Mouse (Mus musculus): ENCODE results near the gene Gm20388. TPM values are rescaled to one million over a fixed set of nuclear protein-coding genes. Genes with fewer than 3 reads are reported as not detected.

The Gm20388 gene
- polyA plus RNA-seq, 1 experiment from 2014 or later = not detected

DNA sequence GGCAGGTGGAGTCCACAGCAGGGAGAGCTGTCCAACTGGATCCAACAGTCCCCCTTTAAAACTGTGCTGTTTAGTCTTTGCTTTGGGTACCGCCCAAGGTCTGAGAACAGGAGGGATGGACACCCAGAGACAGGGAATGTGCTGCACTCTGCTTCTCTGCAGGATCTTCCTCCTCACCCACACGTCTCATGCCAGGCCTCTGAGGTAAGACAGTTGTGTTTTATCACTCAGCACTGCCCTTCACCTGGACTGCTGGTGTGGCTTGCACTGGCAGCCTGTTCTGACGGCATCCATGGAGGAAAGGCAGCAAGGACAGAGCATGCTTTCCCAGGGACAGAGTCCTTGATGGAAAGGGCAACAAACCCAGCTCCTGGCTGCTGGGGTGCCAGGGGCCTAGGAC lies 2991.9 kb downstream of the Gm20388 start:
- Histone ChIP-seq H3K4me3 (no peak overlapping the region), H3K27me3 (no peaks in the 10 kb centered on the region), H3K9me3 (no peaks in the 10 kb centered on the region), H3K27ac (no peak overlapping the region), H3K36me3 (peaks cover 40% of the 10 kb centered on the region), H3K4me2 (no peak overlapping the region), H3K9ac (no peak overlapping the region), H3K4me1 (peaks cover 7% of the 10 kb centered on the region; the same call in 1 of the 2 replicates)
- no peak for ATAC-seq (ENCODE audit: insufficient number of reproducible peaks, insufficient read depth, low FRiP score, low TSS enrichment, low read depth)
- 89% methylated on average over 3 of the region's 3 CpGs for WGBS

DNA sequence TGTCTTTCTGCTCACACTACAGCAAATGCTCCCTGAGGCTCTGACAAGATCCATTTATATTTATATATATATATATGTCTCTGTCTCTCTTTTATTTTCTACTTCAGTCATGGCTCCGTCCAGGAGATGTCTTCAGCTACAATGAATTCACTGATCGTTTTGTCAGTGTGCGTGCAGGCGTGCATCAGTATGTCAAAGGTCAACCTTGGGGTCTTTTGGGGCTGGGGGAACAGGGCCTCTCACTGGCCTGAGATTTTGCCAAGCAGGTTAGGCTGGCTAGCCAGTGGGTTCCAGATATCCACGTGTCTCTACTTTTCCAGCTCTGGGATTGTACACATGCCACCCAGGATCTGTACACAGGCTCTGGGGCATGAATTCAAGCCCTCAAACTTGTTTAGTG lies 2992.4 kb downstream of the Gm20388 start:
- H3K9ac ChIP-seq = no peak overlapping the region
- peaks cover 7% of the 10 kb centered on the region; the same call in 1 of the 2 replicates for H3K4me1 ChIP-seq
- 65% methylated on average over 5 of the region's 5 CpGs for WGBS
- H3K4me3 ChIP-seq = no peak overlapping the region
- ATAC-seq (ENCODE audit: insufficient number of reproducible peaks, insufficient read depth, low FRiP score, low TSS enrichment, low read depth) = no peak
- H3K9me3 ChIP-seq = no peaks in the 10 kb centered on the region
- H3K4me2 ChIP-seq = no peak overlapping the region
- no peak overlapping the region for H3K27ac ChIP-seq
- no peaks in the 10 kb centered on the region for H3K27me3 ChIP-seq
- H3K36me3 ChIP-seq = peaks cover 40% of the 10 kb centered on the region

DNA sequence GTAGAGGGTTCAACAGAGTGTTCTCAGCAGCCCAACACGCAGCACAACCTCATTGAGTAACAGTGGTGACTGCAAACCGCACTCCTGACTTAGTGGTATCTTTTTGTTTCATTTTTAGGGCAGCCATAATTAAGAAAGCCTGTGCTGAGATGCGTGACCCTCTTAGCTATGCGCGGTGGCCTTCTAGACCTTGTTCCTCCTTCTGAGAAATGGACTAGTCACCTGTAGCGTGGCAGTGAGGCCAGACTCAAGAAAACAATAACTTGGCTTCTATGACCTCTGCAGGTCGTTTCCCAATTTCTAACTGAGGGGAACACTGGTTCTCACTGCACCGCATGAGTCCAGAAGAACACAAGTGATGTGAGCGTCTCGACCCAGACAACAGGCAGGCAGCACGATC lies 2993.9 kb downstream of the Gm20388 start:
- H3K4me3 ChIP-seq = no peak overlapping the region
- peaks cover 30% of the 10 kb centered on the region for H3K36me3 ChIP-seq
- H3K27ac ChIP-seq = no peak overlapping the region
- 89% methylated on average over 11 of the region's 11 CpGs for WGBS
- ATAC-seq (ENCODE audit: insufficient number of reproducible peaks, insufficient read depth, low FRiP score, low TSS enrichment, low read depth) = no peak
- no peaks in the 10 kb centered on the region for H3K27me3 ChIP-seq
- H3K4me1 ChIP-seq = peaks cover 7% of the 10 kb centered on the region; the same call in 1 of the 2 replicates
- no peaks in the 10 kb centered on the region for H3K9me3 ChIP-seq
- no peak overlapping the region for H3K4me2 ChIP-seq
- no peak overlapping the region for H3K9ac ChIP-seq

DNA sequence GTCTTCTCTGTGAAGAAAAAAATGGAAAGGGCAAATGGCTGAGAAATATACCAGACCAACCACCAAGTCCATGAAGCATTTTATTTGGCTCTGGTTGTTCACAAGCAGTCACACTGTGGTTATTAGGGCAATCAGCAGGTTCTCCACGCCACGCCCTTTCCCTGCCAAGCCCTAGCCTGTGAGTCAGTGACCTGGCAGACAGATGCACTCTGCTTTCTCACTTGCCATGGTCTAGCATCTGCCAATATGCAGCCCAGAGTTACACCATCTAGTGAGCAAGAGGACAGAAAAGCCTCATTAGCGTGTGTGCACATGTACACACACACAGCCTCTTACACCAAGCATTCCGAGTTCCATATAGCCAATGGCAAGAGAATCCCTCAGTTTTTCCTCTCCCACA lies 2994.7 kb downstream of the Gm20388 start:
- Histone ChIP-seq H3K9me3 (no peaks in the 10 kb centered on the region), H3K36me3 (peaks cover 22% of the 10 kb centered on the region), H3K4me3 (no peak overlapping the region), H3K4me1 (peaks cover 7% of the 10 kb centered on the region; the same call in 1 of the 2 replicates), H3K9ac (no peak overlapping the region), H3K4me2 (no peak overlapping the region), H3K27me3 (no peaks in the 10 kb centered on the region), H3K27ac (no peak overlapping the region)
- WGBS = 87% methylated on average over 4 of the region's 4 CpGs
- no peak for ATAC-seq (ENCODE audit: insufficient number of reproducible peaks, insufficient read depth, low FRiP score, low TSS enrichment, low read depth)

DNA sequence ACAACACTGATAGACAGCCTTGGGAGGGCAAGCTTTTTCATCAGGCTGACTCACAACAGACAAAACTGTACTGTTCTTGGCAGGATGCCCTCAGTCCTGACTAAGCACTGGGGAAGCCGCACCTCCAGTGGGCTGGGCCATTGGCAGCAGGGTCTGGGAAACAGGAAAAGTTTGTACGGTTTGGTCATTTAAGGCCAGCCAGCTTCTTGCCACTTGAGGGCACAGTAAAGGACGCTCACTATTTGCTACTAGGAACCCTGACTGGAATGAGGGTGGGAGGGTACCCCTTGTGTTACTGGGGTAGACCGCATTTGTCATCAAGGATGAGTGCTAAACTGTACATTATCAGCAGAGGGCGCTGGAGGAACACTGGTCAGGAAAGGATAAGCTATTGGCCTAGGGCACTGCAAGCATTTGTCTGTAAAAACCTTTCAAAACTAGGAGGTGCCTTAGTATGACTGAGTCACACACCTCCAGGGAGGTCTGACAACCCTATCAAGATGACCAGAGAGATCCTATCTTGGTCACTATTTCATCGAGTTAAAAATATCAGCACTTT lies 2995.9 kb downstream of the Gm20388 start:
- ATAC-seq (ENCODE audit: insufficient number of reproducible peaks, insufficient read depth, low FRiP score, low TSS enrichment, low read depth) = peak; percentile 38; the same call in 1 of the 2 replicates
- no peak overlapping the region for H3K27ac ChIP-seq
- no peaks in the 10 kb centered on the region for H3K9me3 ChIP-seq
- no peak overlapping the region for H3K9ac ChIP-seq
- H3K27me3 ChIP-seq = no peaks in the 10 kb centered on the region
- H3K4me3 ChIP-seq = no peak overlapping the region
- WGBS = 45% methylated on average over 6 of the region's 6 CpGs
- peaks cover 18% of the 10 kb centered on the region for H3K36me3 ChIP-seq
- H3K4me2 ChIP-seq = no peak overlapping the region
- peaks cover 7% of the 10 kb centered on the region; the same call in 1 of the 2 replicates for H3K4me1 ChIP-seq

DNA sequence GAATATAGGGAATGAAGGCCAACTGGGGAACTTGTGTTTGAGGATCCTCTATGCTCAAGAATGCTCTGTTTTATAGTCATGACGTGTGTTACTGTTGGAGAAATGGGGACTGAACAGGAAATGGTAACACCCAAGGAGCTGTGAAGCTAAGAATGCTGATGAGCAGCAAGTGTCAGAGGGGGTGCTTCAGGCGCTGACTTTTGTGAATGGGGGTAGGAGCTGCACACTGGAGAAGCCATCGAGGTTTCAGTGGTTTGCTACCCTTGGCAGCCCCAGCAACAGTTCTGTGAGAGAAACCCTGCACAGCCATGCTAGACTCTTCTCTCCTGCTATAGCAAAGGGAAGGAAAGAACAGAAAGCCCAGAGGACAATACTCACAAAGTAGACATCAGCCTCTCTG lies 3001.5 kb downstream of the Gm20388 start:
- H3K27me3 ChIP-seq = no peaks in the 10 kb centered on the region
- H3K36me3 ChIP-seq = peaks cover 30% of the 10 kb centered on the region
- no peak overlapping the region for H3K4me3 ChIP-seq
- peaks cover 5% of the 10 kb centered on the region for H3K4me1 ChIP-seq
- ATAC-seq (ENCODE audit: insufficient number of reproducible peaks, insufficient read depth, low FRiP score, low TSS enrichment, low read depth) = no peak
- no peak overlapping the region for H3K9ac ChIP-seq
- H3K27ac ChIP-seq = no peak overlapping the region
- no peaks in the 10 kb centered on the region for H3K9me3 ChIP-seq
- 83% methylated on average over 3 of the region's 3 CpGs for whole genome bisulfite sequencing
- no peak overlapping the region for H3K4me2 ChIP-seq

DNA sequence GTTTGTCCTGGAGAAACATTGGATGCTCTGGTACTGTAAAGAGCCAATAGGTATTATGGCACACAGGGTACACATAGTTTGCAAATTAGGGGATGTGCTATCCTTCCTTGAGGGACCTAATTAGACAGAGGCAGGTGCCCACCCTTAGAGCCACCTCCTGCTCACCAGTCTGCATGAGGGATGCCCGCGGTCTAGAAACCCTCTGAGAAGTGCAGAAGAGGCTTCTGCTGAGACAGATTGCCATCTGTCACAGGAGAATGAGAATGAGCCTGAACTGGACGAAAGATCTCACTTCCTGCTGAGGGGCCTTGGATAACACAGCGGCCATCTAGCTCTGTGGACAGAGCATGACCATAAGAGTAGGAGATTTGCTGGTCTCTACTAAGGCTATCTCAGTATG lies 3002.2 kb downstream of the Gm20388 start:
- no peak overlapping the region for H3K4me3 ChIP-seq
- H3K9me3 ChIP-seq = no peaks in the 10 kb centered on the region
- H3K4me1 ChIP-seq = peaks cover 12% of the 10 kb centered on the region
- 89% methylated on average over 4 of the region's 4 CpGs for WGBS
- no peak for ATAC-seq (ENCODE audit: insufficient number of reproducible peaks, insufficient read depth, low FRiP score, low TSS enrichment, low read depth)
- no peak overlapping the region for H3K9ac ChIP-seq
- H3K4me2 ChIP-seq = no peak overlapping the region
- no peak overlapping the region for H3K27ac ChIP-seq
- H3K36me3 ChIP-seq = peaks cover 22% of the 10 kb centered on the region
- no peaks in the 10 kb centered on the region for H3K27me3 ChIP-seq

DNA sequence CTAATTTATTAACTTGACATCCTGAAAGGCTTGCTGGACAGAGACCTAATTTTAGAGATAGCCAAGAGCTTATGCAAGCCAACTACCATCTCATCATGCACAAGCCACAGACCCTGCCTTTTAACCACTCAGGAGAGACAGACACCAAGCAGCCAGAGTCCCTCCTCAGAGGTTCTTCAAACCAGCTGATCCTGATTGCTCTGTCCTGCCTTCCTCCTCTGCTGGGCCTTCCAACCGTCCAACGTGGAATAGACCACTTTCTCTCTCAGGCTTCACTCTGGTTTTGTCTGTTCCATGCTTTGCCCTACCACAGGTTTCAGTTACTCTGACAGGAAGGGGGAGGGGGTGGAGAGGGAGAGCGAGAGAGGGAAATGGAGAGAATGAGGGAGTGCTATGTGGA lies 3006.1 kb downstream of the Gm20388 start:
- H3K27ac ChIP-seq = peak overlapping the region; percentile 84; the same call in 1 of the 2 replicates
- no peak overlapping the region for H3K4me2 ChIP-seq
- no peak for ATAC-seq (ENCODE audit: insufficient number of reproducible peaks, insufficient read depth, low FRiP score, low TSS enrichment, low read depth)
- H3K36me3 ChIP-seq = peaks cover 16% of the 10 kb centered on the region
- H3K4me1 ChIP-seq = peaks cover 38% of the 10 kb centered on the region
- H3K4me3 ChIP-seq = no peak overlapping the region
- H3K9me3 ChIP-seq = no peaks in the 10 kb centered on the region
- no peak overlapping the region for H3K9ac ChIP-seq
- H3K27me3 ChIP-seq = no peaks in the 10 kb centered on the region
- WGBS = 27% methylated on average over 3 of the region's 3 CpGs

DNA sequence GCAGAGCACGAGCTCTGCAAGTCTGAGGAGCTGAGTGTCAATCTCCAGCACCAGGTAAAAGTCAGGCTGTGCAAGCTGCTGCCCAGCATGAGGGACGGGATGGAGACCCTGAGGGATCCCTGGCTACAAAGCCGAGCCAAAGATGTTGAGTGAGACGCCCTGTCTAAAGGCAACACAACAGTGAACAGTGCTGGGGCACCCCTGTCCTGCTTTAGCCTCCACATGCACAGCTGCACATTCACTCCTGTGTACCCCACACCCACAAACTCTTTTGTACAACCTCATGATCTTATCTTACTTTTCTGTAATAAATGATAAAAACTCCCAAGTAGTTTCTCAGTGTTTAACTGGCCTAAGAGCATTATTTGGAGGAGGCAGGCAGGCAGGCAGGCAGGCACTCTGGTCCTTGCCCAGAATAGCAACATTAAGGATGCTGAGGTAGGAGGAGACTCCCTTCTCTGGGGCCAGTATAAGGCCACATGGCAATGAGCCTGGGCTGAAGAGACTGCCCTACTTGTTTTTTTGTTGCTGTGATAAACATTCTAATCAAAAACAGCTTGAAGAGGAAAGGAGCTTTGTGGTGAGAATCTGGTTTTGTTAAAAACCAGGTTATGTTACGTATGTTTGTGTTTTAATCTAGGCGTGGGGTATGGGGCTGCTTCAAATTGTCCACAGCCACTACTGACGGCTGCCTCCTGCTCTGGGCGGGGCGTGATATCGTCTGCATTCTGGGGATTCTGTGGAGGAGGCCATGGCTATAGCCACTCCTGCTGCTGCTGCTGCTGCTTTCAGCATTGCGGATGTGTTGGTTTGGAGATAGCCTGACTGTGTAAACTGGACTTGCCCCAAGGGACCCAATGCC lies 3007.1 kb downstream of the Gm20388 start:
- Histone ChIP-seq H3K27ac (peak overlapping the region; percentile 84), H3K4me2 (peak overlapping the region; percentile 33), H3K36me3 (peaks cover 16% of the 10 kb centered on the region), H3K9me3 (no peaks in the 10 kb centered on the region), H3K9ac (peak overlapping the region; percentile 41; the same call in 1 of the 2 replicates), H3K4me1 (peaks cover 45% of the 10 kb centered on the region), H3K27me3 (no peaks in the 10 kb centered on the region), H3K4me3 (no peak overlapping the region)
- ATAC-seq (ENCODE audit: insufficient number of reproducible peaks, insufficient read depth, low FRiP score, low TSS enrichment, low read depth) = peak; percentile 80
- 19% methylated on average over 11 of the region's 11 CpGs for WGBS

DNA sequence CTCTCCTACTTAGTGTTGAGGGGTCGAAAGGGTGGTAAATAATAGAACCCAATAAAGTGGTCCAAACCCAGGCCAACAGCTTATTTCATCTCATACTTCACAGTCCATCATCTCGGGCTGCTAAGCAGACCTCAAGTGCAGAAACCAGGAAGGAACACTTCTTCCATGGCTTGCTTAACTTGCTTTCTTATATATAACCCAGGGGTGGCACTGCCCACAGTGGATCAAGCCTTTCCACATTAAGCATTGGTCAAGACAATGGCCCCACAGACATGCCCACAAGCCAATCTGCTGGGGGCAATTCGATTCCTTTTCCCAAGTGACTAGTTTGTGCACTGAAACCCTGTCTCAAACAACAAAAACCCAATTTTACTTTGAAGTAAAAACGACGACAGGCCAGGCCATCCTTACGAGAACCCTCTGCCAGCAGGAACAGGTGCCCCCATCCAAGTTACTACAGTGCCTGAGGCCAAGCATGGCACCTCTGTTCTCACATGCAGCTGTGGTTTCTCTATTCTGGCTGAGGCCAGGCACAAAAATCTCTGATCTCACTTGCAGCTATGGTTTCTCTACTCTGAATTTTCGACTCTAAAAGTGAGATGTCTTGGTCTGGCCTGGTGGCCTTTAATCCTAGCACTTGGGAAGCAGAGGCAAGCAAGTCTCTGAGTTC lies 3007.9 kb downstream of the Gm20388 start:
- H3K36me3 ChIP-seq = peaks cover 16% of the 10 kb centered on the region
- peaks cover 51% of the 10 kb centered on the region for H3K4me1 ChIP-seq
- H3K9me3 ChIP-seq = no peaks in the 10 kb centered on the region
- WGBS = 46% methylated on average over 7 of the region's 7 CpGs
- no peak overlapping the region for H3K4me3 ChIP-seq
- no peaks in the 10 kb centered on the region for H3K27me3 ChIP-seq
- peak overlapping the region; percentile 84 for H3K27ac ChIP-seq
- ATAC-seq (ENCODE audit: insufficient number of reproducible peaks, insufficient read depth, low FRiP score, low TSS enrichment, low read depth) = no peak
- H3K4me2 ChIP-seq = peak overlapping the region; percentile 33
- peak overlapping the region; percentile 16; the same call in 1 of the 2 replicates for H3K9ac ChIP-seq

DNA sequence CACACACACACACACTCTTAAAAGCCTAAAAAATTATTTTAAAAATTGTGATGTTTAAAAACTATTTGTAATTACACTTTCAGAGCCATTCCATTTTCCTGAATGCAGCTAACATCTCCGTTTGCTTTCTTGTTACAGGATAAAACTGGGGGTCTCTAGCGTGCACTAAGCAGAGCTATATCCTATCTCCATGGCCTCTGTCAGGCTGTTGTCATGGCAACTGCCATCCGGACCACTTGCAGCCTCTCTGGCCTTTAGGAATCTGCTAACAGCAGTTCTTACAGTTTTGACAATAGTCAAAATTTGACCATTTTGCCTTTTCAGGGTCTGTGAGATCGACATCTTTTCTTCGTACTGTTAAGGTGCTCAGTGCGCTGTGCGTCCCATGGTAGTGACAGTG lies 3010.2 kb downstream of the Gm20388 start:
- WGBS = 80% methylated on average over 7 of the region's 7 CpGs
- no peaks in the 10 kb centered on the region for H3K27me3 ChIP-seq
- H3K9me3 ChIP-seq = no peaks in the 10 kb centered on the region
- no peak for ATAC-seq (ENCODE audit: insufficient number of reproducible peaks, insufficient read depth, low FRiP score, low TSS enrichment, low read depth)
- no peak overlapping the region for H3K4me3 ChIP-seq
- peaks cover 59% of the 10 kb centered on the region for H3K4me1 ChIP-seq
- no peaks in the 10 kb centered on the region for H3K36me3 ChIP-seq
- no peak overlapping the region for H3K9ac ChIP-seq
- H3K27ac ChIP-seq = no peak overlapping the region
- H3K4me2 ChIP-seq = no peak overlapping the region
